Mouse (Mus musculus): Measurements from ENCODE around the gene Gm32687.
"Not testable (repeated sequence)": the region's sequence is repeated elsewhere in the genome, so short reads cannot be mapped to it uniquely, and the experiment has no call there.

Gene Gm32687

DNA sequence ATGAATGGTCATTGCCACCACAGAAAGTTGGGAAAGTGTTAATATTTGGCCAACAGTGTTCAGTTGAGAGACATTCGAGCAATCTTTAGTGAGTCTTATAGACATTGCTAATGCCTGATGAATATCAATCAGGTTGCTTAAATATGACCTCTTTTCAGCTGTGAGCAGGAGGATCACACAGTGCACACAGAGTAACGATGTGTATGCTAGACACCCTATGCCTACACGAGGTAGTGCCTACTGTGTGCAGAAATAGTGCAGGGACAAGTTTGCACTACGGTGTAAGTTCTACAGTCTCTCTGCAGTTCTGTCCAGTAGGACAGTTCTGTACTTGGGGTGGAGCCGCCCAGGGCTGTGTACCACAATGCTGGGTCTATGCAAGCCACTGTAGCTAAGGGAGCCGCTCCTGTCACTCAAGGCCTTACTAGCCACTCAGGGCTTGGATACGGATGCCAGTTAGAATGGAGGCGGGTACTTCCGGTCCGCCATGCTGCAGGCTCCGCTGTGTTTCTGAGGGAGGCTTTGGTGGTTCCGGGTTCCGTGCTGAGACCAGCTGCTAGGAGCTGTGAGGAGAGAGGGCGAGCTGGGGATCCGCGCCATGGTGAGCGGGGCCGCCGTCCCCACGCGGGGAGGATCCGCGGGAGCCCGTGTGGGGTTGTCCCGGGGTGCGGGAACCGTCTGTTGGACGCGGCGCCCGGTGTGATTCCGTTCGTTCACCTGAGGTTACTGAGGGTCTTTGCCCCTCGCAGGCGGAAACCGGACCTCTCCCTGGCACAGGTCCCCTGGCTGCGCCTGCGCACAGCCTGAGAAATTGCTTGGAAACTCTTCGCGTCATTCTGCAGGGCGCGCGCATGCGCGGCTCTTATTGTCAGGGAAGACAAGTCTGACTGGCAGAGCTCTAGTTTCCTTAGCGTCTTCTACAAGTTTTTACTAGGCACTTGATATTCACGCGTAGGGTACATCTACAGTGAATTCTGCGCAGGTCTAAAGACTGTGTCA lies at the start of gene Gm32687:
Gene Gm32687 (plus strand): TSS at position 526 of the 999 bp plus-strand sequence.
- DNase-seq (ENCODE audit: low spot score), result not testable (repeated sequence)

- not testable (repeated sequence) for DNase-seq (ENCODE audit: low spot score)
These were observed 17.5 kb upstream of the Gm32687 start for GRCm38 (mm10) chr10:81846219-81846618.

DNA sequence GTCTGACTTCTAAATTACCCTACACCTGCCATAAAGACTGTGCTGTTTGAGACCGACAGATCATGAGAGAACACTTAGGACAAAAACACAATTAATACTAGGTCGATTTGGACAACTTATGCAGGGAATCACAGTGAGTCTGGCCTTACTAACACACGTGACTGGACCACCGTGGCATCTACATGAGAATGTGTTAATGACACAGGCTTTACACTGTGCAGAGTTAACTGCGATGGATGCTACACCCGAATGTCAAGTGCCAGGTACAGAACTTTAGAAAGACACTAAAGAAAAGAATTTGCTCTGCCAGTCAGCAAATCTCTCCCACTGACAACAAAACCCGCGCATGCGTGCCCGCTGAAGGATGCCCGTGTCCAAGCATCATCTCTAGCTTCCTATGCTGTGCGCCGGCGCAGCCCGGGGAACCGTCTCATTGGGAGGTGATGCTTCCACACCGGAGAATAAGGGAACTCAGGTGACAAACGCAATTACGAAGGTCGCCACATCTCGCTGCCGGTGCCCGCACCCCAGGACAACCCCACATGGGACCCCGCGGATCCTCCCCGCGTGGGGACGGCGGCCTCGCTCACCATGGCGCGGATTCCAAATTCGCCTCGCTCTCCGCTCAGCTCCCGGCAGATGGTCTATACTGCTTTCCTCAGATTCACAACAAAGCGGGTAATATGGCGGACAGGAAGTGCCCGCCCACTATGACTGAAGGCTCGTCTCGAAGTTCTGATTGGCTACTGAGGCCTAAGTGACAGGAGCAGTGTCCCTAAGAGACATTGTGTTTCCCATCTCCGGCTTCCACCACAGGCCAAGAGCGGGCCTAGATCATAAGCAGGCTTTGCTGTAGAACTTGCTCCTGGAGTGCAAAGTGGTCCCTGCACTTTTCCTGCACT lies 66.4 kb downstream of the Gm32687 start, which contains the start of gene Zfp781:
Gene Zfp781 (minus strand): TSS at position 639 of the 902 bp plus-strand sequence.
- DNase-seq (ENCODE audit: low spot score), result not testable (repeated sequence)

All from embryo, embryonic 10.5 days (tissue).